Mouse (Mus musculus) stomach, postnatal 0 days (tissue): ENCODE measurements at regions not wholly inside any gene's neighbourhood (a gene's known extent, or its start where the extent isn't known, plus 50 kb on each side); places are given as distances from the start of the nearest gene placed in this dataset.

Experiments used
- CTCF ChIP-seq: IDR thresholded peaks from 2 replicates; pipeline ENCODE4 v1.5.1; 2016; ENCODE audit warnings: antibody characterized with exemption, low read depth, mild to moderate bottlenecking, moderate library complexity
- EP300 ChIP-seq: optimal IDR thresholded peaks from 2 replicates; pipeline ENCODE3; 2016; ENCODE audit warnings: antibody characterized with exemption

DNA sequence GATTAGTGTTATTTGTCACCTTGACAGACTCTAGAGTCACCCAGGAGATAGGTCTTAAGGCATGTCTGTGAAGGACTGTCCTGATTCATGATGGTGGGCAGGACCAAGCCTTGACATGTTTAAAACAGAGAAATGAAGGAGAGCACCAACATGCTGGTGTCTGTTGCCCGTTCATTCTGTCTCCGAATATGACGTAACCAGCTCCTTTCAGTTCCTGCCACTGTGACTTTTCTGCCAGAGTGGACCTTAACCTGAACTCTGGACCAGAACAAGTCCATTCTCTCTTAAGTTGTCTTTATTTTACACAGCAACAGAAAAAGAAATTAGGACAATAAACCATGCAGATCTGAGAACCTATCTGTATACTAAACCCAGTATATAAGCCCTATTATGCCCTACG, 146.1 kb upstream of the Pik3r1 start:
- TF ChIP-seq CTCF = no peak
- no peak for TF ChIP-seq EP300
